Mouse (Mus musculus) gastrocnemius, postnatal 10 days (tissue): ENCODE data around the gene Anapc5. TPM values are rescaled to one million over a fixed set of nuclear protein-coding genes. Genes with fewer than 3 reads are reported as not detected.

Experiments used
- DNase-seq: peaks from one replicate; pipeline ENCODE4 v3.0.0; 2021; ENCODE audit warnings: mixed read lengths
- long read RNA-seq, 2 experiments: library from polyadenylated mRNA; stranded (forward); transcript quantifications; one replicate each; pipeline ENCODE4 v2.0.0; 2021
- total RNA-seq, 2 experiments: library from RNA; stranded (reverse); gene quantifications; 2 replicates each; pipeline ENCODE4 v1.2.3; 2021

Anapc5 gene
- 100 to 1,000 TPM; 160 to 179 TPM for total RNA-seq
- long read RNA-seq, experiment 1, transcript Anapc5-201 (17 exons, 2,760 nt) = major isoform, 155 of 314 reads
- long read RNA-seq, experiment 1, transcript Anapc5-218 (17 exons, 2,404 nt) = minor isoform, 121 of 314 reads
- long read RNA-seq, experiment 1, partial matches to known transcripts = 10 of 314 reads
- long read RNA-seq, experiment 1, other reads (novel, unspliced or antisense) = 25 of 314 reads
- long read RNA-seq, experiment 2, transcript Anapc5-218 (17 exons, 2,404 nt) = minor isoform, 96 of 295 reads
- long read RNA-seq, experiment 2, transcript Anapc5-201 (17 exons, 2,760 nt) = major isoform, 165 of 295 reads
- long read RNA-seq, experiment 2, partial matches to known transcripts = 9 of 295 reads
- long read RNA-seq, experiment 2, other reads (novel, unspliced or antisense) = 22 of 295 reads

GRCm38 (mm10) chr5:122820777-122821523, at the start of gene Anapc5:
Gene Anapc5 (minus strand): TSS chr5:122821339.
- DNase-seq = peak; percentile 92

DNA sequence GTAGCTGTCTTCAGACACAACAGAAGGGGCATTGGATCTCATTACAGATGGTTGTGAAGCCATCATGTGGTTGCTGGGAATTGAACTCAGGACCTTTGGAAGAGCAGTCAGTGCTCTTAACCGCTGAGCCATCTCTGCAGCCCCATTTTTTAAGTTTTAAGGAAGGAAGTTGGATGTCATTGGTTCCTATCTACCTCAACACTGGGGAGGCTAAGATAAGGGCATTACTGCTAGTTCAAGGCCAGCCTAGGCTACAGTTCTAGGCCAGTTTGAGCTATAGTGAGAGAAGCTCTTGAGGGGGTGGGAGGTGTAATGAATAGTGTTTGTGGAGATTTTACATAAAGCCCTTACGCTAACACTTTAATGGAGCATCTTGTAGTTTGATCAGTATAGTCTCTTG, 41.9 kb upstream of the Anapc5 start:
- no peak for DNase-seq

DNA sequence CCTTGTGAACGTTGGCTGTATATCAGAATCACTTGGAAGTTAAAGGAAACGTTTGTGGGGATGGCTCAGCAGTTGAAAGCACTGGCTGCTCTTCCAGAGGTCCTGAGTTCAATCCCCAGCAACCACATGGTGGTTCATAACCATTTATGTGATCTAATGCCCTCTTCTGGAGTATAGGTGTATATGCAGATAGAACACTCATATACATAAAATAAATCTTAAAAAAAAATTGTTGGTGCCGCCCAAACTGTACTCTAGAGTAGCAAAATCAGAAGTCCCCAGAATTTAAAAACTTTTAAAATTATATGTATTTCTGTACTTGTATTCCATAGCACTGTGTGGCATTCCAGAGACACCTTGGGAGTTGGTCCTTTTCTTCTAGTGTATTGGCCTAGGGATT, 34.7 kb upstream of the Anapc5 start:
- no peak for DNase-seq

GRCm38 (mm10) chr5:122852611-122853010, 31.5 kb upstream of the Anapc5 start:
- no peak for DNase-seq

DNA sequence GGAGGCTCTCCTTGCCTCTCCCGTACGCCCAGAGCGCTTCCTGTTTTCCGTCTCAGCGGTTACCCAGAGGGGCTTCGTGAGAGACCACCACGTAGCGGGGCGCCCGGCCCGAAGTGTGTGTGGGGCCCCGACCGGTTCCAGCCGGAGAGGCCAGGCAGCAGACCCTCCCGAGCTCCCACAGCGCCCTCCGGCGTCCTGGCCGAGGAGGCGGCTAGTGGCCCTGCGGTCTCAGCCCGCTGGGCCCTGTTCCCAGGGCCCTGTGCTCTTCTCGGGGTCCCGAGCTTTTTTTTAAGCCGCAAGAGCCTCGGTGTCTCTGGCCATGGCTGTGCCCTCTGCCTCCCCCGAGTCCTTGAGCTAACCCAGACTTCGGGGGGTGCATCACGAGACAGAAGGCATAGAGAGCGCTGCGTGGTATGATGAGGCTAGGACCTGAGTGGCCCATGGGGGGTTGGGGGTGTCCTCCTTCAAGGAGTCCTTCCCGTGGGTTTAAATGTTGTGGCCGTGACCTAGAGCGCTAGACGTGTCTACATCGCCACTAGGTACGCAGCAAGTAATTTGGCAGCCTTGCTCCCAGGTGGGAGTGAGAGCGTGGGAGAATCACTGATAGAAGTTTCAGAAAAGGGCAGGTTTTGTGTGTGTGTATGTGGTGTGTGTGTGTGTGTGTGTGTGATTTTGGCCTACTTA, 29.3 kb upstream of the Anapc5 start:
- DNase-seq = peak; percentile 73

DNA sequence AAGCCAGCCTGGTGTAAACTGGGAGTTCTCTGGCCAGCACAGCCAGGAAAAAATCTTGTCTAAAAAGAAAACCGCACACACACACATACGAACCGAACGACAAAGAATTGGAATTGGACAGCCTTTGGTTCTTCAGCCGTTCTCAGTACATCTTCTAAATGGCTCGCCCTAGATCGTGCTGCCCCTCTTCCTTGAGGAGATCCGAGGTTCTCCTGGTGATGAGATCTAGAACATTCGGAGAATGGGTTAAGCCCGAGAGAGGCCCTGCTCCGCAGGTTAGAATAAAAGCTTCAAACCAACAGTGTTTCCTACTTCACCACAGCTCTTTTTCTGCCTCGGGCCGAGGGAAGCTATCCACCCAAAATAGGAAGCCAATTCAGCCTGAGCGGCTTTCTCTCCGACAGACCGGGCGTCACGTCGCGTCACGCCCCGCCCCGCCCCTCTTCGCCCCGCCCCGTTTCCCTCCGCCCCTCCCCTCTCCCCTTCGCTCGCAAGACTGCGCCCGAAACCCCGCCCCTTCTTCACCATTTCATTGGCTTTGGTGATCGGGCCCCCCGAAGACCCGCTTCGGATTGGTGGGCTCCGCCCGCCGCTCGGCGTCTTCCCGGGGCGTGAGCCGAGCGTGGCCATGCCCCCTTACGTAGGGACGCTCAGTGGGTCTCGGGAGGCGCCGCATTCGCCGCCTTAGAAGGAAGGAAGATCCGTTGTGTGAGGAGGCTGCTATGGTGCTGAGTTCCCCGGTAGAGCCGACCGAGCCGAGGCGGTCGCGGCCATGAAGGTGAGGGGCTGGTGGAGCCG, 28.6 kb upstream of the Anapc5 start, which contains the start of gene Rnf34:
Rnf34 (plus strand) TSS at position 528 of the 798 bp plus-strand sequence.
- peak; percentile 94 for DNase-seq

DNA sequence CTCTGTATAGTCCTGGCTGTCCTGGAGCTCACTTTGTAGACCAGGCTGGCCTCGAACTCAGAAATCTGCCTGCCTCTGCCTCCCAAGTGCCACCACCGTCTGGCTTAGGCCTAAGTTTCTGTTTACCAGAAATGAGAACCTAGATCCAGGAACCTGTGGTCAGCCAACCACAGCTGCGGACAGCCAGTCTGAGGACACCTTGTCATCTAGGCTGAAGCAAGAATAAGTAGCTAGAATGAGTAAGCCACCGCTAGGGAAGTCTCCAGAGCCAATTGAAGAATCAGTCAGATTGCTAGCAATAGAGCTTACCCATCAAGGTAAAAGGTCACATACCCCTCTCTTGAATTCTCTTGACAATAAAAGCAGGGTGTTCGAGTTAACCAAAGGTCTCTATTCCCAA, 22.7 kb upstream of the Anapc5 start:
- no peak for DNase-seq

GRCm38 (mm10) chr5:122841126-122841525, 20.0 kb upstream of the Anapc5 start:
- DNase-seq = no peak

GRCm38 (mm10) chr5:122832996-122833395, 11.9 kb upstream of the Anapc5 start:
- DNase-seq = no peak

DNA sequence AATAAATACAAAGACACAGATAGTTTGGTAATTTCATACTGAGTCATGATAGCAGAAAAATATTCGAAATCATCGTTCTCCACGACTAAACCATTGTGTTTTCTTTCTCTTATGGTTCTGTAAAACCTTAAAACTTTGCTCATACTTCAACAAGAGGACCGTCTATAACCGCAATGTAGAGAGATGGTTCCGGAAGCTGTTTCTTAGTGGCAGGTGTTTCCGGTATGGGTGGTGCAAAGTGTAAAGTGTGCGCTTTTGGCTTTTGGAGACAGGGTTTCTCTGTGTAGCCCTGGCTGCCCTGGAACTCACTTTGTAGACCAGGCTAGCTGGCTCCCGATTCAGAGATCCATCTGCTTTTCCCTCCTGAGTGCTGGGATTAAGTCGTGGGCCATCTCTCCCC, 11.4 kb upstream of the Anapc5 start:
- DNase-seq = no peak

GRCm38 (mm10) chr5:122825099-122825498, 4.0 kb upstream of the Anapc5 start:
- DNase-seq = no peak

DNA sequence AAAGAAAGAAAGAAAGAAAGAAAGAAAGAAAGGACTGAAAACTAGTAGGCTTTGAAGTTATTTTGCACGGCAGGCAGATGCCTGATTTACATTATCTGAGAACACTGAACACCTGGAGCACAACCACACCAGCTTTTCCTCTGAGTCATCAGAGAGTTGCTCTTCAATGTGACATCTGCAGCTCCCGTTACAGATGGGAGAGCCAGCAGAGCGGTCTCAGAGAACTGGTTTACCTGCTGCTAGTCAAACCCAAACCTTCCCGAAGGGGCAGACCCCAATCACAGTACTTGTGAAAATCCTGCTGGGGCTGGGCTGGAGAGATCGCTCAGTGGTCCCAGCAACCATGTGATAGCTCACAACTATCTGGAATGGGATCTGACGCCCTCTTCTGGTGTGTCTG, 3.3 kb upstream of the Anapc5 start:
- no peak for DNase-seq

- no peak for DNase-seq
Observed at GRCm38 (mm10) chr5:122823976-122824375, 2.8 kb upstream of the Anapc5 start.

DNA sequence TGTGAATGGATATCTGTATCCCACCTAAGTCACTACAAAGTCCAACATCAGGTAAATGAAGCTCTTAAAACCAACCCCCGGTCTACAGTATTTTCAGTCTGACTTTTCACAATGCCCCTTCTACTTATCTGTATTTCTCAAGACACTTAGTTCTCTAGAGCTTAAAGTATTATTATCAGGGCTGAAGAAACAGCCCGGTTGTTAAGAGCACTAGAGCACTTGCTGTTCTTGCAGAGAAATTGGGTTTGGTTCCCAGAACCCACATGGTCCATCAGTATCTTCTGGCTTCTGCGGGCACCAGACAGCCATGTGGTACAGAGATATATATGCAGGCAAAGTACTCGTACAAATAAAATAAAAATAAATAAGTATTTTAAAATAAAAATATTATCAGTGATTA, 1.3 kb upstream of the Anapc5 start:
- no peak for DNase-seq

DNA sequence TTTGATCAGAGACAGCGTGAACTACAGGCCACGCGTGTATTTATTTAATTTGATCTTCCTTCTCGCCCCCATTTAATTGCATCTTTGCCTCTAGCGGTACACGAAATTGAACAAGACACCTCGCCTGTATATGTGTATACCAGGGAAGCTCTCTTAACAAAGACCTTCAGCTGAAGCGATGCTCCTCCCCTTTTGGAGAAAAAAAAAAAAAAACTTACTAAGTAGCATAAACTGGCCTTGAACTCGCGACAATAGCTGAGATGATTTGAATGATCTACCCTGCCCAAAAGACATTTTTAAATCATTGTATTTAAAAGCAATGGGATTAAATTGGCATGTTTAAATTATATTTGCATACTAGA, 366 bp upstream of the Anapc5 start:
- no peak for DNase-seq

- no peak for DNase-seq
Observed at GRCm38 (mm10) chr5:122812699-122813098, 8.4 kb downstream of the Anapc5 start.

DNA sequence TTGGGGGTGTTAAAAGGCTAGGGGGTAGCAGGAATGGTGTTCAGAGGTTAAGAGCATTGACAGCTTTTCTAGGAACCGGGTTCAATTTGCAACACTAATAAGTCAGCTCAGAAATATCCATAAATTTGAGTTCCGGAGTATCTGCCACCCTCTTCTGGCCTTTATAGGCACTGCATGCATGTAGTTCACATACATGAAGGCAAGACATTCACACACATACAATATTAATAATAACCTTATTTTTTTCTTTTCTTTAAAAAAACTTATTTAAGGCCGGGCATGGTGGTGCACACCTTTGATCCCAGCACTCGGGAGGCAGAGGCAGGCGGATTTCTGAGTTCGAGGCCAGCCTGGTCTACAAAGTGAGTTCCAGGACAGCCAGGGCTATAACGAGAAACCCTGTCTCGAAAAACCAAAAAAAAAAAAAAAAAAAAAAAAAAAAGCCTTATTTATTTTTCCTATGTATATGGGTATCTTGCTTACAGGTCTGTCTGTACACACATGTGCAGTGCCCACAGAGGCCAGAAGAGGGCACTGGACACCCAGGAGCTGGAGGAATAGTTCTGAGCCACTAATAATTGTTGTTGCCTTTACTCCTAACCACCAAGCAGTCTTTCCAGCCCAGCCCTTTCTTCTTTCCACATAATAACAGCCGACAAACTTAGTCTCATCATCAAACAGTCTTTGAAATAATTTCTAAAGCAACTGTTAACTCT, 9.6 kb downstream of the Anapc5 start:
- DNase-seq = peak; percentile 62

DNA sequence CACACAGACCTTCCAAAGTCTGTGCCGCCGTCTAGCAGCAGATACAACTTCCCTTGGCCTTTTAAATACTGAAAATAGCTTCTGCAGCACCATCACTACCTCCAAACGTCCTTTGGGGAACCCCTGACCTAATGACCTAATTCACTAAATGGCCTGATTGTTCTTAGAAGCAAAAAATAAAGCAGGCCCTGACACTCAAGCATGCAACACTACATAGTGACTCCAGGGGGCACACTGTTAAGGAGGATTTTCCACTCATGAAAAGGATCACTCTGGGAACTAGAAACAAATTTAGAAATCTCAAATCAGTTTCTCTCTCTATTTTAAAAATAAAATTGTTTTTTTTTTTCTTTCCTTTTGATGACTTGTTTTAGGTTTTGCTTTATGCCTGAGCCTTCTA, 15.6 kb downstream of the Anapc5 start:
- DNase-seq = no peak

DNA sequence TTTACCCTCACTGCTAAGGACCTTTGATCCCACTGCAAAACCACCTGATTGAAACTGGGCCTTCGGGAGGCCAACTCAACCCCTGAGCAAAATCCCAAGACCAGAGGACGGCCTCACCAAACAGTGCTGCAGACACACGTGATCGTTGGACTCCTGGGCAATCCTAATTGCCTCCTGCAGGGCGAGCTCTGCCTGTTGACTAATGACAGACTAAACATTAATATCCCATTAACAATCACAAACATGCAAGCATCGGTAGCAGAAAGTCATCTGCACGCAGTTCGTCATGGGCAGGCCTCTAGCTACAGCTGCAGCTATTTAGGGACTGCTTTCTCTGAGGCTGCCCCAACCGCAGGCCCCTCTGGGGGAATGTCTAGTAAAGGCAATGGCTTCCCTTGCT, 18.4 kb downstream of the Anapc5 start:
- no peak for DNase-seq

GRCm38 (mm10) chr5:122801684-122802083, 19.5 kb downstream of the Anapc5 start:
- no peak for DNase-seq

- no peak for DNase-seq
Observed at GRCm38 (mm10) chr5:122800345-122801010, 20.7 kb downstream of the Anapc5 start.
